Mouse (Mus musculus): Measurements from ENCODE around the gene Rpl10. TPM values are rescaled to one million over a fixed set of nuclear protein-coding genes. Genes with fewer than 3 reads are reported as not detected.

Rpl10 gene
- polyA plus RNA-seq, 1 experiment from 2014 or later: 527 TPM

GRCm38 (mm10) chrX:74249615-74250014 lies 21.0 kb upstream of the Rpl10 start, which contains the start of gene Flna:
Gene Flna, minus strand, starts transcription at chrX:74249820.
- Histone ChIP-seq H3K4me3 (peak within 1 kb of the TSS; percentile 39), H3K27ac (no peak within 1 kb of the TSS), H3K4me1 (no peaks in the 10 kb centered on the region), H3K27me3 (replicated peaks) (no peaks in the 10 kb centered on the region), H3K9me3 (no peaks in the 10 kb centered on the region), H3K4me2 (replicated peaks) (peak within 1 kb of the TSS; percentile 61), H3K36me3 (no peaks in the 10 kb centered on the region), H3K9ac (peak within 1 kb of the TSS; percentile 54)
- ATAC-seq (ENCODE audit: low FRiP score, low read depth): no peak
- 26% methylated on average over 38 of the region's 38 CpGs for WGBS

- Histone ChIP-seq H3K9me3 (no peaks in the 10 kb centered on the region), H3K4me1 (peaks cover 5% of the 10 kb centered on the region; the same call in 1 of the 2 replicates)
- 19% methylated on average over 39 of the region's 39 CpGs for WGBS
Observed at GRCm38 (mm10) chrX:74254153-74254887, 16.3 kb upstream of the Rpl10 start, which contains the start of gene Emd. Gene Emd, plus strand, starts transcription at chrX:74254687.

DNA sequence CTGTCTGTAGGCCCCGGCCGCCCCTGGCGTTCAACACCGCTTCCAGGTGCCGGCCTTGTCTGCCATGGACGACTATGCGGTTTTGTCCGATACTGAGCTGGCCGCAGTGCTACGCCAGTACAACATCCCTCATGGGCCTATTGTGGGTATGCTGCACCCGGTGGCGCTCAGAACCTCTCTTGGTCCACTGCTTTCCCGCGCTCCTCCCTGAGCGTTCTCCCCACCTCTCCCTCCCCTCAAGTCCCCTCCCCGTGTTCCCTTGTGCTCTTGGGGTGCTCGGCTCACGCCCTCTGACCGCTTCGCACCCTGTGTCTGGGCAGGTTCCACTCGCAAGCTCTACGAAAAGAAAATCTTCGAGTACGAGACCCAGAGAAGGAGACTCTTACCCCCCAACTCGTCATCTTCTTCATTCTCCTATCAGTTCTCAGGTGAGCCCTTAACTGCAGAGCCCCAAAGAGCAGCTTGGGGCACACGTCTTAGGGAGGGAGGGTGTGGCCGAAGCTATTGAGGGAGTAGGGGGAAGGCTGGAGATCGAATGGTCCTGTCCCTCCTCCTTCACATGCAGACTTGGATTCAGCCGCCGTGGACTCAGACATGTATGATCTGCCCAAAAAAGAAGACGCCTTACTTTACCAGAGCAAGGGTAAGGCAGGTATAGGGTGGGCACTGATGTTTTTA lies 15.6 kb upstream of the Rpl10 start:
- Histone ChIP-seq H3K27me3 (replicated peaks) (no peaks in the 10 kb centered on the region), H3K27ac (peak overlapping the region; percentile 65), H3K4me2 (replicated peaks) (peak overlapping the region; percentile 62), H3K4me3 (peak overlapping the region; percentile 54), H3K4me1 (peaks cover 5% of the 10 kb centered on the region; the same call in 1 of the 2 replicates), H3K9me3 (no peaks in the 10 kb centered on the region), H3K9ac (peak overlapping the region; percentile 74), H3K36me3 (peaks cover 9% of the 10 kb centered on the region; the same call in 1 of the 2 replicates)
- 25% methylated on average over 31 of the region's 31 CpGs for WGBS
- ATAC-seq (ENCODE audit: low FRiP score, low read depth): peak; percentile 73

More at GRCm38 (mm10) chrX:74254153-74254887, 16.3 kb upstream of the Rpl10 start, which contains the start of gene Emd:
- ATAC-seq (ENCODE audit: low FRiP score, low read depth): peak; percentile 97
- Histone ChIP-seq H3K9ac (peak within 1 kb of the TSS; percentile 74), H3K36me3 (peaks cover 9% of the 10 kb centered on the region; the same call in 1 of the 2 replicates), H3K4me3 (peak within 1 kb of the TSS; percentile 54), H3K4me2 (replicated peaks) (peak within 1 kb of the TSS; percentile 62), H3K27me3 (replicated peaks) (no peaks in the 10 kb centered on the region), H3K27ac (peak within 1 kb of the TSS; percentile 65)

- no peak overlapping the region for H3K4me2 ChIP-seq (replicated peaks)
- no peaks in the 10 kb centered on the region for H3K27me3 ChIP-seq (replicated peaks)
- no peak overlapping the region for H3K27ac ChIP-seq
- H3K4me1 ChIP-seq: peaks cover 5% of the 10 kb centered on the region; the same call in 1 of the 2 replicates
- 97% methylated on average over 3 of the region's 3 CpGs for WGBS
- no peaks in the 10 kb centered on the region for H3K9me3 ChIP-seq
- ATAC-seq (ENCODE audit: low FRiP score, low read depth): no peak
- H3K36me3 ChIP-seq: peaks cover 9% of the 10 kb centered on the region; the same call in 1 of the 2 replicates
- H3K4me3 ChIP-seq: no peak overlapping the region
- H3K9ac ChIP-seq: no peak overlapping the region
Observed at GRCm38 (mm10) chrX:74257746-74258145, 12.9 kb upstream of the Rpl10 start.

DNA sequence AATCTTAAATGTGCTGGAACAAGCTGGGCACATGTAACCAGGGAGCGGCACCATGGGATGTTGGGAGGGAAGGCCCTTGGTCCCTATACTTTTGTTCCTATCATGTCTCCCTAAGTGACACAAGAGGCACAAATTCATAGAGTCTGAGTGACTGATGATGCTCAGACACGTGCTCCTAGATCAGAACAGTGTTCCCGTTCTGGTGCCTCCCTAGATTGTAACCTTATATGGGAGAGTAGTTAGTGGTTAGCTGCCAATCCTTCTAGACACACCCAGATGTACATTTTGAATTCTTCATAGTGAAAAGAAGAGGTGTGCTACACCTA lies 913 bp upstream of the Rpl10 start:
- Histone ChIP-seq H3K9ac (peak overlapping the region; percentile 56), H3K27ac (peak overlapping the region; percentile 75; the same call in 1 of the 2 replicates), H3K4me3 (peak overlapping the region; percentile 49), H3K4me1 (no peaks in the 10 kb centered on the region), H3K36me3 (no peaks in the 10 kb centered on the region; the same call in 1 of the 2 replicates), H3K4me2 (replicated peaks) (peak overlapping the region; percentile 55), H3K27me3 (replicated peaks) (no peaks in the 10 kb centered on the region), H3K9me3 (no peaks in the 10 kb centered on the region)
- ATAC-seq (ENCODE audit: low FRiP score, low read depth): peak; percentile 35
- WGBS: 18% methylated on average over 3 of the region's 3 CpGs

DNA sequence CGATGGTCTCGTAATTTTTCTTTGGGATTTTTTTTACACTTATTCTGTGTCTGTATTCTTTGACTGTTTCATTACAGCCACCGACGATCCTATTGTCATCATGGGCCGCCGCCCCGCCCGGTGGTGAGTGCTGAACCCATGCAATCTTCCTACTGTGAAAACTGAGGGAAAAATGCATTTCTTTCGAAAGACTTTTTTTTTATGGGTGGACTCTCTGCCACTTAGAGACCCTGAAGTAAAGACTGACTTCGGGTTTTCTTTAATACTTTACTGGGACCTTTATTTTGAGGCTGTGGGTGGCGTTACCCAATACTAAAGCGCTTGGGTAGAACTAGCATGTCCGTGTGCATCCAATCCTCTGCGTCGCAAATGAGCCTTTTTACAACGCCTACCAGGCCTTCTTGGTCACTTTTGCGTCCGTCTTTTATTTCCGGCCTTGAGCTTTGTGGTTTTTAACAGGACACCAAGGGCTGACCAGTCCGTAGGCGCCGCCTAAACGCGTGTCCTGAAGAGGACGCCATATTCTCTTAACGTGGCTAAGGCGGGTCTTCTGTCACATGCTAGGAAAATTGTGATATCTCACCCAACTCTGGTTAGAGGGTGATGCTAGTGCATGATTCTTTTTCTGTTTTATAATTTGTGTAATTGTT lies 415 bp downstream of the Rpl10 start:
- H3K4me1 ChIP-seq: no peaks in the 10 kb centered on the region
- 12% methylated on average over 27 of the region's 27 CpGs for WGBS
- H3K4me2 ChIP-seq (replicated peaks): peak overlapping the region; percentile 62
- H3K9ac ChIP-seq: peak overlapping the region; percentile 72
- no peaks in the 10 kb centered on the region for H3K27me3 ChIP-seq (replicated peaks)
- no peaks in the 10 kb centered on the region; the same call in 1 of the 2 replicates for H3K36me3 ChIP-seq
- no peaks in the 10 kb centered on the region for H3K9me3 ChIP-seq
- no peak overlapping the region for H3K27ac ChIP-seq
- H3K4me3 ChIP-seq: peak overlapping the region; percentile 49
- ATAC-seq (ENCODE audit: low FRiP score, low read depth): no peak

GRCm38 (mm10) chrX:74273422-74274322 lies 3.1 kb downstream of the Rpl10 start:
- Histone ChIP-seq H3K4me2 (replicated peaks) (no peak overlapping the region), H3K9me3 (no peaks in the 10 kb centered on the region), H3K27ac (no peak overlapping the region), H3K4me3 (no peak overlapping the region), H3K9ac (no peak overlapping the region), H3K27me3 (replicated peaks) (no peaks in the 10 kb centered on the region), H3K4me1 (no peaks in the 10 kb centered on the region), H3K36me3 (no peaks in the 10 kb centered on the region; the same call in 1 of the 2 replicates)
- no peak for ATAC-seq (ENCODE audit: low FRiP score, low read depth)
- 28% methylated on average over 10 of the region's 10 CpGs for WGBS

DNA sequence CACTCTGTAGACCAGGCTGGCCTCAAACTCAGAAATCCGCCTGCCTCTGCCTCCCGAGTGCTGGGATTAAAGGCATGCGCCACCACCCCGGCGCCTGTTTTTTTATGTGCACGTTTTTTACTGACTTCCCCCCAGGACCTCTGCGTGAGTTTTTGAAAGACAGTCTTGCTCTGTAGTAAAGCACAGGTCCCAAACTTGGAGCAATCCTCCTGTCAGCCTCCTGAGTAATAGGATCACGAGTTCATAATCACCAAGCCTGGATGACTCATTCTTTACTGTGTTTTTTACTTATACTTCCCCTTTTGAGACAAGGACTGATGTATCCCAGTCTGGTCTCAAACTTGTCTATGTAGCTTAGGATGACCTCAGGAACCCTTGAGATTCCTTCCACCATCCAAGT lies 7.3 kb downstream of the Rpl10 start:
- WGBS: 76% methylated on average over 8 of the region's 8 CpGs
- Histone ChIP-seq H3K4me2 (replicated peaks) (no peak overlapping the region), H3K4me1 (no peaks in the 10 kb centered on the region), H3K36me3 (no peaks in the 10 kb centered on the region), H3K9me3 (no peaks in the 10 kb centered on the region), H3K27ac (no peak overlapping the region), H3K27me3 (replicated peaks) (no peaks in the 10 kb centered on the region), H3K9ac (no peak overlapping the region), H3K4me3 (no peak overlapping the region)
- ATAC-seq (ENCODE audit: low FRiP score, low read depth): no peak

- no peaks in the 10 kb centered on the region for H3K9me3 ChIP-seq
- peak overlapping the region; percentile 69; the same call in 1 of the 2 replicates for H3K9ac ChIP-seq
- no peak overlapping the region for H3K27ac ChIP-seq
- peak overlapping the region; percentile 57 for H3K4me3 ChIP-seq
- peak overlapping the region; percentile 70 for H3K4me2 ChIP-seq (replicated peaks)
- H3K4me1 ChIP-seq: 0 out of 2 replicates have a peak, but pooled peaks cover 7% of the 10 kb centered on the region
- H3K27me3 ChIP-seq (replicated peaks): no peaks in the 10 kb centered on the region
- no peak for ATAC-seq (ENCODE audit: low FRiP score, low read depth)
- WGBS: 20% methylated on average over 14 of the region's 14 CpGs
- no peaks in the 10 kb centered on the region for H3K36me3 ChIP-seq
Observed at GRCm38 (mm10) chrX:74281041-74281731, 10.6 kb downstream of the Rpl10 start.

DNA sequence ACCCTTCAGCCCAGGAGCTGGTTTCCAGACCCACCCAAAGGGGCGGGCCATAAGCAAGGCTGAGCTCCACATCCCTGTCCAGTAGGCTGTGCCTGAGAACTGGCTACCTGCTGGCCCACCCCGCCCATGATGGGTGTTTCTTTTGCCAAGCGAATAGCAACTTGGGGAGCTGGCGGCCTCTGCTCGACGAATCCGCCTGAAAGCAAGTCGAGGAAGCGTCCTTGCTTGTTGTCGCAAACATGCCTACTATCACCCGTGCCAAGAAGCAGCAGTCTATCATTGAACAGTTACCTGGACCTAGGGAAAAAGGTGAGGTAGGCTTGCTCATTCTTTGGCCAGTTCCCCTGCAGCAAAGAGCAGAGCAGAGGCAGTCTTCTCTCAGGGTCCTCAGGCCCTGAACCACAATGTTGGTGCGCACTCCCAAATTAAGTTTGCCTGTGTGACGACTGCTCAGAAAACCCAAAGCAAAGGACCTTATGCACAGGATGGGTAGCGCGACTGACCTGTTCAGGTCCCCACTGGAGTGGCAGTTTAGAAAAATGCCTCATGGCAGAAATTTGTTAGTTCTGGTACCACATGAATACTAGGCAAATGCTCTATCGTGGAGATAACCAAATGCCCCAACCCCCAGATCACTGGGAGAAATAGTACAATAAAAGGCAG lies 11.3 kb downstream of the Rpl10 start, which contains the start of the genes Taz and Dnase1l1:
TSS of gene Taz (plus strand) at position 181 of the 663 bp plus-strand sequence.
TSS of gene Dnase1l1 (minus strand) at position 606 of the 663 bp plus-strand sequence.
- peak within 1 kb of the TSS; percentile 70 for H3K4me2 ChIP-seq (replicated peaks)
- peak; percentile 51; the same call in 1 of the 2 replicates for ATAC-seq (ENCODE audit: low FRiP score, low read depth)
- 0 out of 2 replicates have a peak, but pooled peaks cover 7% of the 10 kb centered on the region for H3K4me1 ChIP-seq
- H3K27ac ChIP-seq: no peak within 1 kb of the TSS
- peak within 1 kb of the TSS; percentile 57 for H3K4me3 ChIP-seq
- H3K36me3 ChIP-seq: no peaks in the 10 kb centered on the region
- no peaks in the 10 kb centered on the region for H3K9me3 ChIP-seq
- peak within 1 kb of the TSS; percentile 69 for H3K9ac ChIP-seq
- H3K27me3 ChIP-seq (replicated peaks): no peaks in the 10 kb centered on the region
- WGBS: 17% methylated on average over 16 of the region's 16 CpGs

Data from neural tube, embryonic 12.5 days (tissue).